Mouse (Mus musculus): ENCODE measurements at regions not wholly inside any gene's neighbourhood (a gene's known extent, or its start where the extent isn't known, plus 50 kb on each side); places are given as distances from the start of the nearest gene placed in this dataset.

DNA sequence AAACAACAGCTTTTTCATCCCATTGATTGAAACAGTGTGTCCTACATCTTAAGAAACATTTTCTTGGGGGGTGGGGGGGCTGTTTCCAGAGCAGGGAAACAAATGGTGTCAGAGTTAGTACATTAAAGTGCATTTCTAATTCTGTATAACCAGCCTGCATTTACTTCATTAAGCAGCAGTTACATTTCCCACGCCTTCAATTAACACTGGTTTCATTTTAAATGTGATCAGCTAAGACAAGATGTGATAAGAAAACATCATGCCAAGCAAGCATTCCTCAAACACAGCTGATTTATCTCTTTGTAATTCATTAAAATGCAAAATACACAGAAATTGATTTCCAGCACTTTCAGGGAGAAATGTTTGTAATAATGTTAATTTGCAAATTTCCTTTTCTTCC lies 122.0 kb downstream of the Olfr1505 start:
- no peak for DNase-seq

DNA sequence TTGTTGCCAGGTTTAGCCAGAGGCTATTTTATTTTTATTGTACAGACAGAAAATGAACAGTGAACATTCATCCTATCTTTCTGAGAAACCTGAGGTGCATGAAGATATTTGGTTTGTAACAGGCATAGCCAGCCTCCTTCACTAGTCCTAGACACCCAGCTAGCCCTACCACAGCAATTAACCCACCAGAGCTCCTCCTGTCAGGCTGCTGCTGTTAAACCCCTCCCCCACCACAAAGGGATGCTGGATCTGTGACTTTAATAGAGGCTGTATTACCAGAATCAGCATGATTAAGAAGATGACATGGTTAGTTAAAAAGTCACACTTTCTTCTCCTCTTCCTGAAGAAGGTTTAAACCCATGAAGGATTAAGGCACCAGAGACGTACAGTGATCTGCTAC lies 122.5 kb downstream of the Olfr1505 start:
- DNase-seq = no peak

DNA sequence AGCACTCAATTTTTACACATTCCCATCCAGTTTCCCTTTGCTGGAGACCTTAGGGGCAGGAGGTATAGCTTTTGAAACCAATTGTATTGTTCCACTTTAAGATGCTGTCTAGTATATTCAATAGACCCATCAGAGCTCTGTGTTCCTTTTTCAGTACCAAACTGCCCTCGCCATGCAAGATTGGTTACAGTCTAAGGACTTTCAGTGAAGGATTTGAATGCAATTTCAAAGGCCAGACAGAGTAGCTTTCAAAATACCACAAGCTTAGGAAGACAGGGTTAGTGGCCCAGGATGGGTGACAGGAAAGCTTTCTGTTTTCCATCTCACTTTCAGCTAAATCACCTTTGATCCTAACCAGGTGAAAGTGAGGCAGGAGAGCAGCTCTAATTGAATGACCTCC lies 123.4 kb downstream of the Olfr1505 start:
- no peak for DNase-seq

DNA sequence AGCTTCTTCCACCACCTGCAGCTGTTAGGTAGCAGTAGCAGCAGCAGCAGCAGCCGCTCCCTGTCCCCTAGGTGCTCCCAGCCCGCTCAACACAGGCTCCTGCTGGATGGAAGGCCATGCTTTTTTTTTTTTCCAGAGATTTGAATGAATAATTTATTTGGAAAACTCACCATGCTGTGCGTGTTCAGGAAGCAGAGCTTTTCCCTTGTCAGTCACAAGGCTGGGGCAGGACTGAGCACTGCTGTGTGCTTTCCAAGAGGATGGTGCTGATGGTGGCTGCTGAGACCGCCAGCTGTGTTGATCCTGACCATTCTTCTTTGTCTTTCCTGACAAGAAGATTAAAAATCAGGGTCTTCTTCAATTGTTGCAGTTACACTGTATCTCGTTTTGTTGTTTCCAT lies 129.4 kb downstream of the Olfr1505 start:
- no peak for DNase-seq

DNA sequence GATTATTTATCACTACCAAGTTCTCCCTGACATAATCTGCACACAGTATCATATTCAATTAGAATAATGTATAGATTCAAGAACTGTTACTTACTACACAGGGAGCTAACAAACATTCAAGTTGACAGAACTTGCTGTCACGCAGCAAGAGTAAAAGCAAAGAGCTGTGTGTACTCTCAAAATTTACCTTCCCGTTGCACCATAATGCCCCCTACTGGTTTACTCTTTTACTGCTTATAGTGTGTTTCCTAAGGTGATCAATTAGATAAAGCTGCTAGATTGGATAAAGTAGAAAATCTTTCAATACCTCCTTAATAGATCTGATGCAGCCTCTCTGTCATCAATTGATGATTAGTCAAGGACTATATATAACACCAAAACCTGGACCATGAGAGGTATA lies 132.1 kb downstream of the Olfr1505 start:
- no peak for DNase-seq

DNA sequence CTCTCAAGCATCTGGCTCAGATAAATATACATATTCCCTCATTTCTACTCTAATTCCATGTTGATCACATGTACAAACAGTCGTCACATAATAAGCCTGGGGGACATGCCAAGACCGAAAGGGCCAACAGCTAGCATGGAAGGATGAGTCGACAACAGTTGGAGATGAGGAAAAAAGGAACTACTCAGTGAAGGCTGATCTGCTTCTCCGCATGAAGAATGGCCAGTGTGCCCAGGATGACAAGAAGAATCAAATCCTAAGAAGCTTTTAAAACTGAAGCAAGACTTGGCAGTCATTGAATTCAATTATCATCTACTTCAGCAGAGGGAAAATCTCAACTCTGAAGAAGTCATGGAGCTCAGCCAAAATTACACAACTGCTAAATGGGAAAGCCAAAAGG lies 138.7 kb downstream of the Olfr1505 start:
- no peak for DNase-seq

DNA sequence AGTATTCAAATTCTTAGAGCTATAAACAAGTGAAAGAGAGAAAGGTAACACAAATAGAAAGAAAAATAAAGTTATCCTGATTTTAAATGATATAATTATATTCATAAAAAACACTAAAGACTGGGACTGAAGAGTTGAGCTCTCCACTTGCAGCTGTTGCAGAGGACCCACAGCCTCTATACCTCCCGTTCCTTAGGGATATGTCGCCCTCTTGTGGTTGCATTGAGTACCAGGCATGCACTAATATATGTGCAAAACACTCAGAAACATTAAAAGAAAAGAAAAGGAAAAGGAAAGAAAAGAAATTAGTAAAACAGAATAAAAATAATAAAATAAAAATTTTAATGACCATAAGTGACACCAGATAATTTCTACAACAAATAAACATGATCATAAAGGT lies 167.2 kb downstream of the Olfr1505 start:
- peak in 1 of 2 experiments; percentile 20 for DNase-seq

DNA sequence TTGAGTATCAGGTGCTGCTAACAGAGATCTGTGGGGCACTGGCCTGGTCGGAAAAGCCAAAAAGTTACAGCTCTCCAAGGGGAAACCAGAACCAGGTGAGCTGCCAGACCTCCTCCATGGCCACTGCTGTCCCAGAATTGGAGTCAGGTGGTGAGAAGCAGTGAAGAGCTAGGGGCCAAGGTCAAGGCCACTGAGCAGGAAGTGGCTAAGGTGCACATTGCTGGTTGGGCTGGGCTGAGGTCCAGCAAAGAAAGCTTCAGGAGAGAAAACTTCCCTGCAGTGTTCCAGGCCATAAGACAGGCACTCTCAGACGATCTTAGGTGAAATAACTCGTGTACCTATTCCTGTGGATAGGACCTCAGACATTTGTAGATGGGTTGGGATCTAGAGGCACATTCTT lies 171.4 kb downstream of the Olfr1505 start:
- no peak for DNase-seq

DNA sequence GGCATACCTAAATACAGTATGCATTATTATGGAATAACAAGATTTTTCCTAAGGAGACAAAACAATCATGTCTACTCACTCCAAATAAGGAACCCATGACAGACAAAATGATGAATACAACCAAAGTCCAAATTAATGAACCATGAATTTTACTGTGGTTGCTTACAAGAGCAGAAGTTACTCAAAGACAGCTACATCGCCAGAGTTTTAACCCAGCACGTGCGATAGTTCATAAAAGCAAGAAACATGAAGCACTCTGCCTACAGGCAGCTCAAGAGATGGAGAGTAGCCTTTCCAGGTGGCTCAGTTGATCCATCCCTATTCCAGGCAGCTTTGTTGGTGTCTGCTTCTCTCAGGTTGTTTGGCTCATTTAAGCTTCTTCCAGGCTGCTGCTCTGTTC lies 176.8 kb downstream of the Olfr1505 start:
- no peak for DNase-seq

DNA sequence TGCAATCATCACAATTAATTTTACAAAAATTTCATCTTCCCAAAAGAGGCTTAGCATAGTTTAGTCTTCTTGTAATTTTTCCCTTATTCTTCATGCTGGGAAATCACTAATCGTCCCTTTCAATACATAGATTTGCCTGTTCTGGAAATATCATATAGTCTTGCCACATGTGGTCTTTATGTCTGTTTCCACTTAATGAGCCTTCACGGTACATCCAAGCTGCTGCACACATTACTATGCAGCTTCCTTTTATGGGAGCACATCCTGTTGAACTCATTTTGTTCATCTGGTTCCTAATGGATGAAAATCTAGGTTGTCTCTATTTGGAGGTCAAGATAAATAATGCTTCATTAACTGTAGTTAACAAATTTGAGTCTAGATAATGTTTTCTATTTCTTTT lies 180.9 kb downstream of the Olfr1505 start:
- no peak for DNase-seq

DNA sequence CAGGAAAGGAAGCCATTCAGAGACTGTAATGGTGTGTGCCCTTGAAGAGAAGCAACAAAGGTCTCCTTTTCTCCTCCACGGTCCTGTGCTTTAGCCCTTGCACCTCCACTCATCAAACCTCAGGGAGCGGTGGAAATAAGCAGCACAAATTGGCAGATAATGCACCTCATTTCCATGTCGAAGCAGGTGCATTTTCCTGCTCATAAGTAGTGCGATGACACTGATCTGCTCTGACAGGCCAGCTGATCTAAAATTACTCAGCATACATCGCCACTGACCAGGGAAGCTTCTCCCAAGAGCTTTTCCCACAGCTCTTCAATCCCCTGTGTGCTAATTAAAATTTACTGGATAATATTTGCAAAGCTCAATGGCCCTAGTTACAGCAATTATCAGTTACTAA lies 182.9 kb downstream of the Olfr1505 start:
- no peak for DNase-seq

DNA sequence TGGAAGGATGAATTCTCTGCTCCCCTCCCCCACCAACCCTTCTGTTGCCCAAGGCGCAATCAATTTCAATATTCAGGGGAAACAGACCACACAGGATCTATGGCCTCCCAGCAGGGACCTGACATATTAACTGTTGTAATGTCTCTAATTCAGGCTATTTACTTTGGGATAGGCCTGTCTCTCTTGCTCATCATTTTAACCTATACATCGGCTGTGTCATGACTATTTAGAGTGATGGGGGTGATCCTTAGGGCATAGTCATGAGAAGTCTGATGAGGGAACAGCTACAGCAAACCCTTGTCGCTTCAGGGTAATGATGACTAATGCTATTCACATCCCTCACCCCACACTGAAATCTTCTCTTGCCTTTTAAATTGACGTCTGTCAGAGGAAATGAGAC lies 195.8 kb downstream of the Olfr1505 start:
- DNase-seq = no peak

DNA sequence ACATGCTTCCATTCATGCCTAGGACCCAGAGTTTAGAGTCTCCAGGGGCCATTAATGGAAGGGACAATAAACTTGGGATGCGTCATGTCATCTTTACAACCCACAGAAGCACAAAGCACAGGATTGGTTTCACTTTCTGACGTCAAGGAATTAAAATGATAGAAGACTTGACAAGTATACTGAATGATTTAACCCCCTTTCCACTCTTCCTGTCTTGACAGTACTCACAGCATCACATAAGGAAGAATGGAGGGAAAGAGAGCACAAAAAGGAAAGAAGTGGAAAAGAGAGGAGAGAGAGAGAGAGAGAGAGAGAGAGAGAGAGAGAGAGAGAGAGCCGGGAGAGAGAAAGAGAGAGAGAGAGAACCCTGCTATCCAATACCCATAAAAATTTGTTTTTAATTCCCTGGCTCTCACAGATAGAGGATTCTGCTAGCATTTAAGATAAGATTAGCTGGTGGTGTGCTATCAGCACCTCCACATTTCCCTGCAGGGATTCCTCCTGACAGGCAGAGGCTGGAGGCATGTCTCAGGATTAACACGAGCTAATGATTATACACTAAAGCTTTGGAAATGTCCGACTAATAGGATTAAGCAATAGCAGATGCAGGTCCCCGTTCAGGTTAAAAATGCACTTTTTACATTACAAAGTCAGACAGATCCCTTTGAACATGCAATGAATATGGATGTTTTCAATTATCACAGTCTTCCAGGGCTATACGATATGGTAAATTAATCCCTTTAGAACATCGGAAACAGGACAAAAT lies 210.2 kb downstream of the Olfr1505 start:
- no peak for DNase-seq

DNA sequence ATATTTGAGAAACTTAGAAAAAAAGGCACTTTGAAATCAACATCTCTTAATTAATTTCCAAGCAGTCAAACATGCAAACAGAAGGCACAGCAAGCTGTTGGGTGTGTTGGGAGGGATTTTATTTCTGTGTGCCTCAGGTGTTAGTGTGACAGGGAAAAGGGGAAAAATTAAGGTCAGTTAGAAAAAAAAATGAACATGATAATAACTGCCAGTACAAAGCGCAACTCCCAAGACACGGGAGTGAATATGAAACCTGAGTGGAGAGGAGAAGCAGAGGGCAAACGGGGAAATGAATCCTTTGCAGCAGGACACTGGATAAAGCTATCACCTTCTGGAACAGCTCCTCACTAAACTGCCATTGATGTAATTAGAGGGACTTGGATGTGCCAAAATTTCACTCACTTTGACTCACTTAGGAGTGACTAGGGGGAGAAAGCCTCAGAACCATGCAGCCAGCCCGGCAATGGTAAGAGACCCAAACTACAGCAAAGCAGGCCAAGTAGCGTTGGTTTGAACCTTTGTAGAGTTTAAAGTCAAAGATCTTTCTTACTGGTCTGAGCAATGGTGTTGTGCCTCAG lies 211.0 kb downstream of the Olfr1505 start:
- no peak for DNase-seq

DNA sequence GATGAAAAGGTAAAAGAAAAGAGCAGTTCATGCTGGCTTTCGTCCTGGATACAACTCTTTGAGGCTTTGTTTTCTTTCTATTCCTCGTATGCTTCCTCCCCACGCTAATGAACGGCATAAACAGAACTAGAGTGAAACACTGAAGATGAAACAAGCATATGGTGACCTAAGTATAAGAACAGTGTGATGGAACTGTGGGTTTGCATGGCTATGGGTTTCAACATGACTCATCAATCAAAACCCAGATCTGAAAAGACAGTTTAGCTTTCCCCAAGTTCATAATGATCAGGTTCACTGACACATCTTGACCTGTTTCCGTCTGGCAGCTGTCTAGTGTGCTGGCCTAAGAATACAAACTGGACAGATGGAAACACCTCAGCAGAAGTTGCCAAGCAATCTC lies 211.7 kb downstream of the Olfr1505 start:
- DNase-seq = no peak

DNA sequence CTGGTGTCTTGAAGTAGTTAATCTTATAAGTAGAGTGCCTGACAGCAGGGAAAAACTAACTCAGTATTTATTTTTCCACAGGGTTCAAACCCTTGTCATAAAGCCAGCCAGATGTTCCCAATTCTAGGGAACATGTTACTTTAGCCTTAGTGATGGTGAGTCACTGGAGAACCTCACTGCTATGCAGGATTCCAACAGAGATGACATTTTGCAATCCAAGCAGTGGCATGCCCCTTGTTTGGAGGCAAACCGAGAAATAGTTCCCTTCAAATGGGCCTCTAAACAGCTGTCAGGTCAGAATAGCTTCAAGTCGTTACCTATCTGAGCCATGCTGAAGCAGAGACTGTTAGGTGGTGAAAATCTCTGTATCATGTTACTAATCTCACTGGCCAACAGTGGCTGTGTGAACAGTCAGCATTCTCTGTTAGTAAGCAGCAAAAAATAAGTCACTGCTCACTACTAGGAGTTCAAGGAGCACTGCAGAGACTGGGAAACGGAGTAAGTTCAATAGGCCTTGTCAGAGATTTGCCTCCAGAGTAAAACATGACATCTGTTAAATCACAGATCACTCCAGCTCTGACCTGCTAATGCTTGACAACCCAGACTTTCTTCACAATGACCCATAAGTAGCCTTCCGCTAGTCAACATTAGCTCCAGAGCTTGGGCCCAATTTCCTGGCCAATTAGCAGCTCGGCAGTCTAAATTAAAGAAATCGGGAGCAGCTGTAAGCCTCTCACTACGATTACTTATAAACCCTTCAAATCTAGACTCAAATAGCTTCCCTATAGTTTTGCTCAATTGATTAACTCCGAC lies 215.3 kb downstream of the Olfr1505 start:
- DNase-seq = no peak

DNA sequence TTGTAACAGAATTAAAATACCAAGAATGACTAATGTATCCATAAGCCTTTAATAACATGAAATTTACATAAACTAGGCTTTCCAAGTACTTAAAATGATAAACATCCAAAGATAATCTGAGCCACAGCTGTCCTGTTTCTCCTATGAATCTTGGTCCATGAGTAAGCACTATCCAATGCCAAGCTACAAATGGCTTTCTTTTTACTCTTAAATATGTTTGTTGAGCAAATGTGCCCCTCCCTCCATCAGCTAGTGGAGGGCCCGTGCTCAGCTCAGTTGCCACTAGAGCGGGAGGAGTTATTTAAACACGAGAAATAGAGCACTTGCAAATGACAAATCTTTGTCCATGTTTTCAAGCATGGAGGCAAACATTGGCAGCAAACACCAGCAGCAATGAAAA lies 247.9 kb downstream of the Olfr1505 start:
- DNase-seq = no peak

DNA sequence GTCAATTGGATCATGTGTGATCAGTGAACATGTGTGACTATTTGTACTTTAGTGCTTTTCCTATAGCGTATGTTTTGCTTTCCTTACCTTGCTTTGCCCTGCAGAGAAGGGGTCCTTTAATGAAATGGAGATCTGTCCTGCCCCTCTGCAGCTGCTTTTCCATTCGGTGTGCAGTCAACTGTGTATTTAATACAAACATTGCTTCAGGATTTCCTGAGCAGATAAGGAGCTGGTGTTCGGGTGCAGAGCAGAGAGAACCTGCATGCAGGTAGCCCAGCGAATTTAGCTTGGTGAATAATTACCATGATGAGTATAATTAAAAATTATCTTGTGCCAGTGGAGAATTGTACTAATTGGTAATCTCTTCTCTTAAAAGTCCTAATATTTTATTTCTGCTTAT lies 249.4 kb downstream of the Olfr1505 start:
- no peak for DNase-seq

DNA sequence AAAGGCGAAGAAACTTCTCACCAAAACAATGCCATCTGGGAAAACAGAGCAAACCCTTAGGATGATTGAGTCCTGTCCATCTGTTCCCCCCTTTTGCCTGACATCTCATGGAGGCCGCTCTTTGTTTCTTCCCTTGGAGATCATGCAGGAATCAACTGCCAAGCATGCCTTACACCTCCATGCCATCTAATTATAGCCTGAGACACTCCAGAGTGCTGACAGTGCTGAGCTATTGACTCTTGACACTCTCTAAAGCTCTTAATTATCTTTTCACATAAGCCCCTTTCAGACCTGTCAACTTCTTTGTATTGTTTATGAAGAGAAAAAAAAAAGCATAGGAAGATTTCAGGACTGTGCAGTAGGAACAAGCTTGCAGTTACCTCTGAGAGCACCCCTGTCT lies 252.4 kb downstream of the Olfr1505 start:
- DNase-seq = no peak

DNA sequence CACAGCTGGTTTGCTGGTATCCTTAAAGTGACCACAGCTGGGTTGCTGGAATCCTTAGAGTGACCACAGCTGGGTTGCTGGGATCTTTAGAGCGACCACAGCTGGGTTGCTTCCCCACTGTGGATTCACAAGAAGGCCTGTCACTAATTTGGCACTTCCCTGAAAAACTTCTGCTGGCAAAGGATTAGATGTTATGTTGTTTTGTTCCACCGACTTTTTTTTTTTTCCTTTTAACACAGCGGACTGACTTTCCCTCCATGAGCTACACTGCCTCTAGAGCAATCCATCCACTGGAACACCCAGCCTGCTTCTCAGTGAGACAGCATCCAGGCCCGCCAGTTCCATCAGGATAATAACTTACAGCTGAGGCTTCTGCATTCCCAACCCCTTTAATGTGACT lies 266.9 kb downstream of the Olfr1505 start:
- no peak for DNase-seq

DNA sequence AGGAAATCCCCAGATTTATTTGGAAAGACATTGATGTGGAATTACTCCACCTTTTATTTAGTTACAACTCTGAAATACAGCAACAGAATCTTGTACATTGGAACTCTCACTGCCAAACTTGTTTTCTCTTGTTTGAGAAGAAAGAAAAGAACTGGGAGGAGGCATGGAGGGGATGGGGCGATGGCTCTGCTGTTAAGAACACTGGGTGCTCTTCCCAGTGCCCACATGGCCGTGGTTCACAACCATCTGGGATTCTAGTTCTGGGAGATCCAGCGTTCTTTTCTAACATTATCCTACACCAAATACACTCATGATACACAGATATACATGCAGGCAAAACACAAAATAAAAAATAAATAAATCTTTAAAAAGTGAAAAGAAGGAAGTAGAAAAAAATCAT lies 267.6 kb downstream of the Olfr1505 start:
- no peak for DNase-seq

DNA sequence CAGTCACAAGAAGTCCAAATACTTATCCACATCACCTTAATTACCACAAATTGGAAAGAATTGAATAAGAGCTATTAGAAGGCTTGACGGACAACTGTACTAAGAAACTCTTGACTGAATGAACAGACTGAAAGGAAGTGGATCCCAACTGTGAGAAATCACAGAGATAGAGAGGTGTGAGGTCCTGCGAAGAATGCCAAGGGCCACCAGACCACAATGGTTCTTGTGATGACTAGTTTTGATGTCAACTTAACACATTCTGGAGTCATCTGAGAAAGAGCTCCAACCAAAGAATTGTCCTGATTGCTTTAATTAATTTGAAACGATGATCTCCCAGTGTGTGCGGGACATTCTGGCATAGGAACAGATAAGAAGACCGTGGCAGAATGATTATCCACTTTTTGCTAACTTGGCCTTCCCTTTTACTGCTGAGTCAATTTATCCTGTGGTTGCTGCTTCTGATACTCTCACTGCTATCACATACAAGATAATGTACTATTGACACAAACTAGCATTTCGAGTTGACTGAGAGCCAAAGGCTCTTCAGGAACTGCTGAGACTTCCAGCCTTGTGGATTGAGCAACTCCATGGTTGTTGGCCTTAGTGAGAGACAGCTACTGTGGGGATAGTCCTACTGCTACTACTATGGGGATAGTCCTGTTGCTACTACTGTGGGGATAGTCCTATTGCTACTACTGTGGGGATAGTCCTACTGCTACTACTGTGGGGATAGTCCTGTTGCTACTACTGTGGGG lies 268.5 kb downstream of the Olfr1505 start:
- no peak for DNase-seq

DNA sequence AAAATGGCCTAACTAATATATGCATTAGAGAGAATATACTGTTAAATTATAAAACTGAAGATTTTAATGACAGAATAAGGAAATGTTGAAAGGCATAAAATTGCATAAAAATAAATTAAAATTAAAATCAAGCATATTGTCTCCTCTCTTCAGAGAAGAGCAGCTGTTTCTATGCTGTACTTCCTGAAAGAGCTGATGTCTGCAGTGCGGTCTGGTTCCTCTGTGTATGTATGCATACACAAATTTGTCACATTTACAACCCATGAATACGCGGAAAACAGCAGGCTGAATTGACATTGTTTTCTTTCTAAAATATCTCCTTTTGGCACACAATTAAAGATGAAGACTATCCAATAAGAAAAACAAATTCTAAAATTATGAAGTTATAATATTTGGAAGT lies 278.5 kb downstream of the Olfr1505 start:
- DNase-seq = no peak

Measured in spleen, adult 18-20 months (tissue).